Mouse (Mus musculus) cerebellum, adult 8-10 months (tissue): ENCODE measurements at regions not wholly inside any gene's neighbourhood (a gene's known extent, or its start where the extent isn't known, plus 50 kb on each side); places are given as distances from the start of the nearest gene placed in this dataset.

Source experiments
- DNase-seq: peaks from one replicate; pipeline ENCODE4 v3.0.0; 2022

- no peak for DNase-seq
Measured at GRCm38 (mm10) chr6:107378489-107378888, 151.1 kb upstream of the Lrrn1 start.

GRCm38 (mm10) chr6:107380621-107381020, 148.9 kb upstream of the Lrrn1 start:
- no peak for DNase-seq

- DNase-seq, result no peak
Measured at GRCm38 (mm10) chr6:107386094-107386678, 143.4 kb upstream of the Lrrn1 start.

GRCm38 (mm10) chr6:107389892-107390291, 139.7 kb upstream of the Lrrn1 start:
- no peak for DNase-seq

- DNase-seq, result peak; percentile 32
Measured at GRCm38 (mm10) chr6:107394611-107395010, 135.0 kb upstream of the Lrrn1 start.

- DNase-seq, result no peak
Measured at GRCm38 (mm10) chr6:107415766-107416165, 113.8 kb upstream of the Lrrn1 start.

GRCm38 (mm10) chr6:107422091-107422490, 107.5 kb upstream of the Lrrn1 start:
- peak; percentile 22 for DNase-seq

GRCm38 (mm10) chr6:107426529-107426928, 103.0 kb upstream of the Lrrn1 start:
- DNase-seq, result no peak

GRCm38 (mm10) chr6:107431033-107431432, 98.5 kb upstream of the Lrrn1 start:
- DNase-seq, result no peak

- no peak for DNase-seq
Measured at GRCm38 (mm10) chr6:107442058-107442457, 87.5 kb upstream of the Lrrn1 start.

- DNase-seq, result peak; percentile 70
Measured at GRCm38 (mm10) chr6:107444336-107444735, 85.2 kb upstream of the Lrrn1 start.

GRCm38 (mm10) chr6:107459220-107459619, 70.3 kb upstream of the Lrrn1 start:
- DNase-seq, result no peak

GRCm38 (mm10) chr6:107462440-107462839, 67.1 kb upstream of the Lrrn1 start:
- DNase-seq, result no peak

GRCm38 (mm10) chr6:107473395-107473794, 56.2 kb upstream of the Lrrn1 start:
- DNase-seq, result no peak

GRCm38 (mm10) chr6:107474125-107474524, 55.4 kb upstream of the Lrrn1 start:
- DNase-seq, result no peak
